Mouse (Mus musculus) heart, adult 2 months (tissue): ENCODE measurements at regions not wholly inside any gene's neighbourhood (a gene's known extent, or its start where the extent isn't known, plus 50 kb on each side); places are given as distances from the start of the nearest gene placed in this dataset.

Experiments used
- CTCF ChIP-seq: fragments of 200-600 bp; IDR thresholded peaks from 2 replicates; pipeline ENCODE4 v1.8.1; 2022; ENCODE audit warnings: antibody characterized with exemption, mild to moderate bottlenecking, moderate library complexity
- POLR2A ChIP-seq: fragments of 200-500 bp; IDR thresholded peaks from 2 replicates; pipeline ENCODE4 v1.6.1; 2011; ENCODE audit warnings: mild to moderate bottlenecking, low read depth, low read length, control low read depth; ENCODE audit not compliant: insufficient read depth

GRCm38 (mm10) chr10:117467161-117467560 lies 87.3 kb upstream of the Cpsf6 start:
- TF ChIP-seq CTCF (no peak), POLR2A (no peak)
